ENCODE assay signal across 9 mouse cellular contexts in genomic region chr1:81310087-81310626, GRCm38 (mm10).
DNase-seq lines count a peak whose midpoint lies in the region; ATAC-seq and TF ChIP-seq lines count a peak whose summit lies in the region.
"Had no signal": no experiment of that assay in that cellular context is flagged by ENCODE, and none has a peak within 500 bp of the region (broad histone marks: within the 10 kb centered on the region; RNA-seq: fewer than 3 reads in every experiment).

No protein-coding gene starts in this region.

- no peaks in the 10 kb centered on the region for H3K9me3 ChIP-seq in limb, embryonic 10.5 days (replicated peaks)
- H3K9me3 ChIP-seq in midbrain, postnatal 0 days (ENCODE audit: low read length), result no peaks in the 10 kb centered on the region

- H3K4me1 ChIP-seq in thymus, adult 2 months (replicated peaks; ENCODE audit: control insufficient read depth, insufficient read depth, low read length), result no peaks in the 10 kb centered on the region
- no peaks in the 10 kb centered on the region for H3K4me1 ChIP-seq in limb, embryonic 10.5 days
- H3K4me1 ChIP-seq in midbrain, postnatal 0 days (ENCODE audit: insufficient read depth, low read length), result no peaks in the 10 kb centered on the region

- TF ChIP-seq CTCF in thymus, adult 2 months (IDR thresholded peaks at IDR 0.05; ENCODE audit: borderline replicate concordance, control insufficient read depth, extremely low read depth, insufficient read depth, low read length, poor library complexity), result no peak
- TF ChIP-seq CTCF in midbrain, postnatal 0 days (IDR thresholded peaks at IDR 0.05), result peak; percentile 90

- no peak for TF ChIP-seq POLR2A in thymus, adult 2 months (IDR thresholded peaks at IDR 0.05; ENCODE audit: control insufficient read depth, extremely low read depth, insufficient read depth, low read length, poor library complexity)

- peak; percentile 47 for DNase-seq in thymus, adult 2 months
- DNase-seq in thymus, adult 18-20 months, result no peak
- peak; percentile 23 for DNase-seq in cerebellum, adult 11-12 months
- peak; percentile 59 for DNase-seq in induced T-regulatory cell, adult 2 months (ENCODE audit: low read depth)
- peak; percentile 58 for DNase-seq in limb, embryonic 10.5 days (ENCODE audit: low spot score)
- DNase-seq in midbrain, postnatal 0 days (ENCODE audit: low spot score), result peak; percentile 84
- DNase-seq in thymus, postnatal 4 days, result peak; percentile 59

- no peak overlapping the region for H3K9ac ChIP-seq in midbrain, postnatal 0 days (replicated peaks; ENCODE audit: low read length, poor library complexity, severe bottlenecking)

- ATAC-seq in frontal cortex, adult (ENCODE audit: low TSS enrichment), result peak; percentile 89
- 0 out of 2 replicates have a peak, but pooled peaks have one; percentile 54 for ATAC-seq in midbrain, postnatal 0 days (ENCODE audit: low FRiP score)

- WGBS in thymus, adult 2 months, result 0% methylated on average over 1 of the region's 1 CpGs
- 5% methylated on average over 1 of the region's 1 CpGs for WGBS in limb, embryonic 10.5 days
- WGBS in midbrain, postnatal 0 days, result 4% methylated on average over 1 of the region's 1 CpGs

- no peak overlapping the region for H3K4me3 ChIP-seq in thymus, adult 2 months (ENCODE audit: control insufficient read depth, insufficient read depth, low read length)
- H3K4me3 ChIP-seq in limb, embryonic 10.5 days, result no peak overlapping the region
- no peak overlapping the region for H3K4me3 ChIP-seq in midbrain, postnatal 0 days (ENCODE audit: low read depth, low read length)
- H3K4me3 ChIP-seq: erythroblast, embryonic 14.5 days had no signal

- H3K27me3 ChIP-seq in thymus, adult 2 months (ENCODE audit: control insufficient read depth, insufficient read depth, low read length), result no peaks in the 10 kb centered on the region
- no peaks in the 10 kb centered on the region for H3K27me3 ChIP-seq in limb, embryonic 10.5 days (ENCODE audit: low read depth, poor library complexity, severe bottlenecking)
- H3K27me3 ChIP-seq in midbrain, postnatal 0 days (ENCODE audit: insufficient read depth, low read length), result no peaks in the 10 kb centered on the region

- H3K36me3 ChIP-seq in thymus, adult 2 months (ENCODE audit: control insufficient read depth, insufficient read depth, low read length), result no peaks in the 10 kb centered on the region
- H3K36me3 ChIP-seq in limb, embryonic 10.5 days, result no peaks in the 10 kb centered on the region
- H3K36me3 ChIP-seq in midbrain, postnatal 0 days (ENCODE audit: insufficient read depth, low read length), result no peaks in the 10 kb centered on the region

- no peak overlapping the region for H3K4me2 ChIP-seq in midbrain, postnatal 0 days (ENCODE audit: low read depth, low read length, poor library complexity, severe bottlenecking)

- no peak overlapping the region for H3K27ac ChIP-seq in thymus, adult 2 months (ENCODE audit: control insufficient read depth, insufficient read depth, low read length)
- no peak overlapping the region for H3K27ac ChIP-seq in limb, embryonic 10.5 days
- no peak overlapping the region for H3K27ac ChIP-seq in midbrain, postnatal 0 days (ENCODE audit: low read depth, low read length)

Comparison
In these comparisons a context has a peak if more than half of its experiments do, and no peak if none do; other contexts are left out.
1. DNase-seq: peak in thymus, adult 2 months (single experiment), cerebellum, adult 11-12 months (single experiment), induced T-regulatory cell, adult 2 months (single experiment), limb, embryonic 10.5 days (single experiment), midbrain, postnatal 0 days (single experiment) and thymus, postnatal 4 days (single experiment); none in thymus, adult 18-20 months (0 of 2).